Mouse (Mus musculus) hindbrain, embryonic 10.5 days (tissue): ENCODE results near the gene Foxl2. TPM values are rescaled to one million over a fixed set of nuclear protein-coding genes. Genes with fewer than 3 reads are reported as not detected.

Experiments used
- DNase-seq: peaks from one replicate; pipeline ENCODE4 v3.0.0-alpha.2; 2017; ENCODE audit warnings: low spot score
- H3K27ac ChIP-seq: fragments of 300-500 bp; sonication (generic); 2 replicates; pipeline ENCODE4 v1.5.1; 2016; ENCODE audit warnings: mild to moderate bottlenecking, moderate library complexity
- H3K27me3 ChIP-seq: fragments of 300-500 bp; sonication (generic); 2 replicates; pipeline ENCODE4 v1.6.1; 2016; ENCODE audit warnings: mild to moderate bottlenecking; ENCODE audit not compliant: poor library complexity, insufficient read depth, severe bottlenecking
- H3K36me3 ChIP-seq: fragments of 300-500 bp; sonication (generic); 2 replicates; pipeline ENCODE4 v1.6.1; 2016; ENCODE audit warnings: mild to moderate bottlenecking, moderate library complexity
- H3K4me1 ChIP-seq: fragments of 300-500 bp; sonication (generic); replicated peaks from 2 replicates; pipeline ENCODE4 v1.6.1; 2016; ENCODE audit warnings: mild to moderate bottlenecking
- H3K4me3 ChIP-seq: fragments of 300-500 bp; sonication (generic); 2 replicates; pipeline ENCODE4 v1.5.1; 2016; ENCODE audit warnings: mild to moderate bottlenecking, moderate library complexity
- H3K9me3 ChIP-seq: fragments of 300-500 bp; sonication (generic); 2 replicates; pipeline ENCODE4 v1.6.1; 2016; ENCODE audit warnings: mild to moderate bottlenecking, moderate library complexity
- WGBS: fragments of 180-500 bp; shearing (Covaris S2); methylation state at CpG from one replicate; pipeline ENCODE4 v1.1.7; 2016; 5-methylcytosine and 5-hydroxymethylcytosine counted together
- polyA plus RNA-seq: library from polyadenylated mRNA; unstranded; fragments of >200 nt; fragmentation: Nextera tagmentation; extraction: Ambion mirVana; gene quantifications from 2 replicates; pipeline ENCODE4 v1.2.1, GENCODE M21; 2016

Gene Foxl2
- polyA plus RNA-seq, 1 experiment from 2014 or later = 2.4 TPM

DNA sequence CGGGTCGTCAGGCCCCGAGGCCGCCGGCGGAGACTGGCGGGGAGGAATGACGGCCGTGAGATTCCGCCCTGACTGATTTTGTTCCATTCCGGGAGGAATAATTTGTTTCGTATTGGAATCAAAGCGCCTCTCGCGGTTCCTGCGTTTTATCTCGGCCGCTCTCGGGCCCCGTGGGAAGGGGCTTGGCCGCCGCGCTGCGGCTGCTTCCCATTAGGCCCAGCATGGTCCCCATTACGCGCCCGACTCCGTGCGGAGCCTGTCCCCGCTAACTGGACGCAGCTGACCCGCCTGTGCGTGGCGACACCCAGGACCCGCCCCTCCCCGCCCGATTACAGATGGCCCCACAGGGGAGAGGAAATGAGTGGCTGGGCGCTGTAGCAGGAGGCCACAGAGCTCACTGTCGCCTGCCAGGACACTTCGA, 18.0 kb downstream of the Foxl2 start:
- Histone ChIP-seq H3K27me3 (peaks cover 93% of the 10 kb centered on the region), H3K9me3 (peaks cover 11% of the 10 kb centered on the region), H3K4me3 (peak overlapping the region; percentile 54), H3K36me3 (no peaks in the 10 kb centered on the region), H3K4me1 (peaks cover 13% of the 10 kb centered on the region), H3K27ac (no peak overlapping the region; the same call in 1 of the 2 replicates)
- under 1% methylated on average over 40 of the region's 40 CpGs for WGBS
- peak; percentile 58 for DNase-seq

DNA sequence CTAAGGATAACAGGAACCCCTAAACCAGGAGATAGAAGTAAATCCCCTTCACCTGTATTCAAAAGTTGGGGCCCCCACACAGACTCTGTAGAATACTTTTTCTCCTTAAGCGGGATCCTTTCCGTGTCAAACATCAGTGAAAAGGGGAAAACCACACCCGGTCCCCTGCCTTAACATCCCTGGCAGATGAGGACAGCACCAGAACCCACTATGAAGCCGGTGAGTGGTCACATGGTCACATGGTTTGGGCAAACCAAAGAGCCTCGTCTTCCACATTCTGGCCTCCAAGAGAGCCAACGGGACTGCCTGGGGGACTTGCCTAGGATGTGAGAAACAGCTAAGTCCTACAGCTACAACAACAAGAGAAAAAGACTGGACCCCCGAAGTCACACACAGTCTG, 18.5 kb downstream of the Foxl2 start:
- peak; percentile 30 for DNase-seq
- peaks cover 89% of the 10 kb centered on the region for H3K27me3 ChIP-seq
- peaks cover 11% of the 10 kb centered on the region for H3K9me3 ChIP-seq
- H3K27ac ChIP-seq = no peak overlapping the region
- H3K36me3 ChIP-seq = no peaks in the 10 kb centered on the region
- H3K4me3 ChIP-seq = peak overlapping the region; percentile 54
- WGBS = 2% methylated on average over 7 of the region's 7 CpGs
- H3K4me1 ChIP-seq = peaks cover 13% of the 10 kb centered on the region

DNA sequence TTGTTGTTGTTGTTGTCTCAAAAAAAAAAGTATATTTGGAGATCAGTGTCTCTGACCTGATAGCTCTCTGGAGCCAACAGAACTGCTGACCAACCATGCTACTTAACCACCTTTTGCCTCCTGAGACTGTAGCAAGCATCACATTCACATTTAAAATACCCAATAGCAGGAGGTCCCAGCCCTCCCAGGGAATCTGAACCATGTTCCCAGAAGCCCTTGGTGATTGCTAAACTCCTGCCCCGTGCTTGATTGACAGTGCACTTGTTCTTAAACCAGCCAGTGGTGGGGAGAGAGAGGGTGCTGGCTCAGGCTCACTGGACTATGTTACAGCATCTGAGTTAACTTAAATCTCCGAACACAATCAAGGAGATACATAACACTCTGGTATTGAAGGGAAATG, 19.8 kb downstream of the Foxl2 start:
- H3K27me3 ChIP-seq = peaks cover 85% of the 10 kb centered on the region
- no peak for DNase-seq
- no peak overlapping the region for H3K4me3 ChIP-seq
- no peak overlapping the region for H3K27ac ChIP-seq
- WGBS = 33% methylated on average over 2 of the region's 2 CpGs
- H3K4me1 ChIP-seq = peaks cover 23% of the 10 kb centered on the region
- H3K9me3 ChIP-seq = peaks cover 11% of the 10 kb centered on the region
- H3K36me3 ChIP-seq = no peaks in the 10 kb centered on the region

- Histone ChIP-seq H3K4me1 (peaks cover 26% of the 10 kb centered on the region), H3K27me3 (peaks cover 73% of the 10 kb centered on the region), H3K36me3 (no peaks in the 10 kb centered on the region), H3K27ac (no peak overlapping the region), H3K9me3 (peaks cover 3% of the 10 kb centered on the region), H3K4me3 (no peak overlapping the region)
- WGBS = 84% methylated on average over 1 of the region's 1 CpGs
- DNase-seq = no peak
These were observed 21.0 kb downstream of the Foxl2 start for GRCm38 (mm10) chr9:98976081-98976480.

GRCm38 (mm10) chr9:98976520-98976919, 21.4 kb downstream of the Foxl2 start:
- WGBS = 49% methylated on average over 5 of the region's 5 CpGs
- DNase-seq = no peak
- Histone ChIP-seq H3K4me1 (peaks cover 26% of the 10 kb centered on the region), H3K27me3 (peaks cover 69% of the 10 kb centered on the region), H3K9me3 (no peaks in the 10 kb centered on the region), H3K36me3 (no peaks in the 10 kb centered on the region), H3K4me3 (no peak overlapping the region), H3K27ac (no peak overlapping the region)

DNA sequence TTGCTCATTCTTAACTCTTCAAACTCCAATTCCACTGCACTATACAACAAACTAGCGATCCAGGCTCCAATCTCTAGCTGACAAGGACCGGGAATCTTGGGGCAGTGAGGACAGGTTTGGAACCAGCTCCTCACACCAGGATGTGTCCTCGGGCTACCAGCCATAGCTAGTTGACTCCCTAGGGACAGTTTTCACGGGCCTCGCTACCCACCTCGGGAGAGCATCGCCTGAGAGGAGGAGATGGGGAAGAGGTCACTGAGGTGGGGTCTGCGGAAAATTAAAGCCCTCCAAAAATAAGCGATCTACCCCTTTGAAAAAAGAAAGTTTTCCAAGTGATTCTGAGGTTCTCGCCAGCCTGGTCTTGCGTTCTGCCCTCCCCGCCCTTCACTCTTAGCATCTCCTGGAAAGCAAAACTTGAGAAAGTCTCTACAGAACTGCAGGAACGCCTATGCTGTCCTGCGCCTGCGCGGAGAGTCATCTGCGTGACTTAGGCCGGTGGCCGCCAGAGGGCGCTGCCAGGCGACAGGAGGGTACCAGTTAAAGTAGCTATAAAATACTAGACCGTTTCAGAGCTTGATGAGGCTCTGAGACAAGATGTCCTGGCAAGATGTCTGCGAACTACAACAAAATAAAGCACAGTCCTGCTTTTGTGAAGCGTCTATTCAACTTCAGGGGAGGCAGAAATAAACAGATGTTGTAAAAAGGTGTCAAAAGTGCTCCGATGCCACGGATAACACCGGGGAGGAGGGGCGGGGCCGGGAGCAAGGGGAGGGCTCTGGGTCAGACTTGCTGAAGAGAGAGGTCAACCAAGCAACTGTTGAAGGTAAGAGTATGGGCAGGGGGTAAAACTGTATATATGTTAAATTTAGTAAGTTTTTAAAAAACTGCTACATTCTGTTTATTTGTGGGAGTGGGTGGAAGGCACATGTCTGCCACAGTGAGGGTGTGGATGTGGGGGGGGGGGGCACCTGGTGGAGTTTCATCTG, 24.6 kb downstream of the Foxl2 start:
- Histone ChIP-seq H3K27me3 (peaks cover 61% of the 10 kb centered on the region), H3K9me3 (no peaks in the 10 kb centered on the region), H3K36me3 (no peaks in the 10 kb centered on the region), H3K4me3 (peak overlapping the region; percentile 49), H3K27ac (no peak overlapping the region), H3K4me1 (peaks cover 19% of the 10 kb centered on the region)
- WGBS = 6% methylated on average over 29 of the region's 29 CpGs
- peak; percentile 92 for DNase-seq

- WGBS = 2% methylated on average over 45 of the region's 45 CpGs
- Histone ChIP-seq H3K27ac (peak within 1 kb of the TSS; percentile 90), H3K36me3 (no peaks in the 10 kb centered on the region), H3K9me3 (no peaks in the 10 kb centered on the region), H3K27me3 (peaks cover 24% of the 10 kb centered on the region), H3K4me1 (peaks cover 24% of the 10 kb centered on the region), H3K4me3 (peak within 1 kb of the TSS; percentile 82)
- DNase-seq = peak; percentile 100
These were observed 30.9 kb downstream of the Foxl2 start, which contains the start of gene Faim for GRCm38 (mm10) chr9:98985800-98986475. Gene Faim, plus strand, starts transcription at chr9:98986373.

GRCm38 (mm10) chr9:98986476-98987096, 31.5 kb downstream of the Foxl2 start:
- no peaks in the 10 kb centered on the region for H3K36me3 ChIP-seq
- 1% methylated on average over 50 of the region's 50 CpGs for WGBS
- H3K4me3 ChIP-seq = peak overlapping the region; percentile 82
- H3K27ac ChIP-seq = peak overlapping the region; percentile 90
- no peaks in the 10 kb centered on the region for H3K9me3 ChIP-seq
- H3K27me3 ChIP-seq = peaks cover 24% of the 10 kb centered on the region
- DNase-seq = no peak
- H3K4me1 ChIP-seq = peaks cover 24% of the 10 kb centered on the region

GRCm38 (mm10) chr9:98987131-98987530, 32.0 kb downstream of the Foxl2 start:
- peak overlapping the region; percentile 90; the same call in 1 of the 2 replicates for H3K27ac ChIP-seq
- H3K4me1 ChIP-seq = peaks cover 24% of the 10 kb centered on the region
- H3K4me3 ChIP-seq = peak overlapping the region; percentile 82
- H3K27me3 ChIP-seq = peaks cover 22% of the 10 kb centered on the region
- no peak for DNase-seq
- 55% methylated on average over 9 of the region's 9 CpGs for WGBS
- H3K9me3 ChIP-seq = no peaks in the 10 kb centered on the region
- no peaks in the 10 kb centered on the region for H3K36me3 ChIP-seq

DNA sequence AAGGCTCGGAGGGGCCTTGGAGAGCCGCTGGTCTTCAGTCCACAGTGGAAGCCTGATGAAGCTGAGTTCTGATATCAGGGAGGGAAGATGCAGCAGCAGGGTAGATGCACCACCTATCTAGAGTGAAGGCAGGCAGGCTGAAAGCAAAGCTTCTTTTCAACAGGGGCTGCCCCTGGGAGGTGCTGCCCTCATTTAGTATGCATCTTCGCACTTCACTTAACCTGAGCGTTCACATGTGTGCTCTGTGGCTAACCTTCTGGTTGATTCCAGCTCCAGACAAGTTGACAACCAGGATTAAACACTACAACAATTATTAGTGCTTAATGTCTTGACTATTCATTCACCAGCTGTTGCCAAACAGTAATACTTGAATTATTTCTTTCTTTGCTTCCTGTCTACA, 39.0 kb downstream of the Foxl2 start:
- peaks cover 38% of the 10 kb centered on the region for H3K36me3 ChIP-seq
- H3K27ac ChIP-seq = no peak overlapping the region
- no peak overlapping the region for H3K4me3 ChIP-seq
- no peak for DNase-seq
- no peaks in the 10 kb centered on the region for H3K4me1 ChIP-seq
- H3K27me3 ChIP-seq = no peaks in the 10 kb centered on the region
- 91% methylated on average over 4 of the region's 4 CpGs for WGBS
- H3K9me3 ChIP-seq = no peaks in the 10 kb centered on the region

- Histone ChIP-seq H3K27me3 (no peaks in the 10 kb centered on the region), H3K27ac (no peak overlapping the region), H3K36me3 (peaks cover 66% of the 10 kb centered on the region), H3K4me1 (no peaks in the 10 kb centered on the region), H3K4me3 (no peak overlapping the region), H3K9me3 (0 out of 2 replicates have a peak, but pooled peaks cover 2% of the 10 kb centered on the region)
- DNase-seq = no peak
- WGBS = 85% methylated on average over 9 of the region's 9 CpGs
These were observed 44.8 kb downstream of the Foxl2 start for GRCm38 (mm10) chr9:98999881-99000339.

DNA sequence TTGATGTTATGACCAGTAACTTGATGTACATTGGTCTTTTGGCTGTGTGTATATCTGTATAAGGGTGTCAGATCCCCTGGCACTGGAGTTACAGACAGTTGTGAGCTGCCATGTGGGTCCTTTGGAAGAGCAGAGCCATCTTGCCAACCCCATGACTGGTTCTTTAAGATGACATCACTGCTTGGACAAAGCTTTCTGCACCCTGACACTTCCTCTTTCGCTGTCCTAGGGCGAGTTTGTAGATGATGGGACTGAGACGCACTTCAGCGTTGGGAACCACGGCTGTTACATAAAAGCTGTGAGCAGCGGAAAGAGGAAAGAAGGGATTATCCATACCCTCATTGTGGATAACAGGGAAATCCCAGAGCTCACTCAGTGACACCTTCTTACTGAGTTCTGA, 46.2 kb downstream of the Foxl2 start:
- Histone ChIP-seq H3K36me3 (peaks cover 76% of the 10 kb centered on the region), H3K27ac (no peak overlapping the region), H3K9me3 (peaks cover 4% of the 10 kb centered on the region; the same call in 1 of the 2 replicates), H3K27me3 (no peaks in the 10 kb centered on the region), H3K4me3 (no peak overlapping the region), H3K4me1 (no peaks in the 10 kb centered on the region)
- WGBS = 94% methylated on average over 6 of the region's 6 CpGs
- DNase-seq = no peak
